Mouse (Mus musculus) megakaryocyte, embryonic 14.5 days (primary cell): Measurements from ENCODE around the gene Xpnpep2. TPM values are rescaled to one million over a fixed set of nuclear protein-coding genes. Genes with fewer than 3 reads are reported as not detected.

ENCODE experiments used
- H3K27me3 ChIP-seq: replicated peaks from 2 replicates; pipeline ENCODE3; 2012; ENCODE audit warnings: inconsistent platforms
- H3K36me3 ChIP-seq: replicated peaks from 2 replicates; pipeline ENCODE3; 2012; ENCODE audit warnings: low read length, inconsistent platforms, mixed read lengths
- H3K4me1 ChIP-seq: 2 replicates; pipeline ENCODE4 v1.6.1; 2012; ENCODE audit warnings: inconsistent platforms
- H3K4me3 ChIP-seq: replicated peaks from 2 replicates; pipeline ENCODE3; 2012; ENCODE audit warnings: moderate library complexity, mild to moderate bottlenecking, inconsistent platforms
- H3K9me3 ChIP-seq: 2 replicates; pipeline ENCODE4 v1.6.1; 2012; ENCODE audit warnings: inconsistent platforms
- FLI1 ChIP-seq: IDR thresholded peaks from 2 replicates; pipeline ENCODE4 v1.6.1; 2012; ENCODE audit warnings: low read length, inconsistent platforms, mixed read lengths
- GATA1 ChIP-seq: IDR thresholded peaks from 3 replicates; pipeline ENCODE4 v1.6.1; 2012; ENCODE audit warnings: mixed read lengths, low read length, inconsistent platforms, borderline replicate concordance
- polyA plus RNA-seq: library from polyadenylated mRNA; stranded (reverse); fragments of >175 nt; gene quantifications from 2 replicates; pipeline ENCODE4 v1.2.3, GENCODE M21; 2012; ENCODE audit warnings: low replicate concordance; ENCODE audit not compliant: insufficient read depth

The Xpnpep2 gene
- polyA plus RNA-seq, 1 experiment, result 0.26 TPM

DNA sequence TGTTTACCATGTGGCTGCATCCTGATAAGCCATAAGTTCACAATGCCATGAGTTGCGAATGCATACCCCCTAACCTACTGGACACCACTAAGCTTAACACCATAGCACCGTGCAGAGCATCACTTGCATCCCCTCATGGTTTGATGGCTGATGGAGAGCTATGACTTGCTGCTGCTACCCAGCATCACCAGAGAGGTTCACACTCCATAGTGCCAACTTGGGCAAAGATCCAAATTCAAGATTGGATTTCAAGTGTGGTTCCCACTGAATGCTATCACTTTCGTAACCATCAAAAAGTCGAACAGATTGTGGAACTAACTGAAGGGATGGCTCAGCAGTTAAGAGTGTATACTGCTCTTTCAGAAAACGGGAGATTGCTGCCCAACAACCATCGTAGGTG is 47.0 kb downstream of the Xpnpep2 start:
- Histone ChIP-seq H3K27me3 (peaks cover 21% of the 10 kb centered on the region), H3K4me3 (no peak overlapping the region), H3K36me3 (peaks cover 90% of the 10 kb centered on the region), H3K4me1 (peaks cover 54% of the 10 kb centered on the region), H3K9me3 (no peaks in the 10 kb centered on the region)
- TF ChIP-seq GATA1, result no peak
- no peak for TF ChIP-seq FLI1

DNA sequence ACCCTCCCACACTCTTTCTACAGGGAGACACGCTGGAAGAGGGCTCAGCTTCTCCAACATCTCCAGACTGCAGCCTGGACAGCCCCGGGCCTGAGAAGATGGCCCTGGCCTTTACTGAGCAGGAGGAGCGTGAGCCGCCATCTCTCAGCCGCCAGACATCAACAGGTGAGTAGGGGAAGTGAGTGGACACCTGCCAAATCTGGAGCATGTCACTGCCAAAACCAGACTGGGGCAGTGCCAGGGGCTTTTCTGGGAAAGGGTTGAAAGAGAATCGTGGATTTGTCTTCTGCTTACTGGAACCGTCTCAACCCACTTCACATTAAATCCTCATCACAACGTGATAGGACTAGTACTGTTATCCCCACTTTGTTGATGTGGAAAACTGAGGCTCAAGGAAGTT is 48.9 kb downstream of the Xpnpep2 start:
- Histone ChIP-seq H3K27me3 (peaks cover 29% of the 10 kb centered on the region), H3K4me3 (no peak overlapping the region), H3K36me3 (peaks cover 99% of the 10 kb centered on the region), H3K4me1 (peaks cover 40% of the 10 kb centered on the region), H3K9me3 (no peaks in the 10 kb centered on the region)
- no peak for TF ChIP-seq GATA1
- no peak for TF ChIP-seq FLI1

DNA sequence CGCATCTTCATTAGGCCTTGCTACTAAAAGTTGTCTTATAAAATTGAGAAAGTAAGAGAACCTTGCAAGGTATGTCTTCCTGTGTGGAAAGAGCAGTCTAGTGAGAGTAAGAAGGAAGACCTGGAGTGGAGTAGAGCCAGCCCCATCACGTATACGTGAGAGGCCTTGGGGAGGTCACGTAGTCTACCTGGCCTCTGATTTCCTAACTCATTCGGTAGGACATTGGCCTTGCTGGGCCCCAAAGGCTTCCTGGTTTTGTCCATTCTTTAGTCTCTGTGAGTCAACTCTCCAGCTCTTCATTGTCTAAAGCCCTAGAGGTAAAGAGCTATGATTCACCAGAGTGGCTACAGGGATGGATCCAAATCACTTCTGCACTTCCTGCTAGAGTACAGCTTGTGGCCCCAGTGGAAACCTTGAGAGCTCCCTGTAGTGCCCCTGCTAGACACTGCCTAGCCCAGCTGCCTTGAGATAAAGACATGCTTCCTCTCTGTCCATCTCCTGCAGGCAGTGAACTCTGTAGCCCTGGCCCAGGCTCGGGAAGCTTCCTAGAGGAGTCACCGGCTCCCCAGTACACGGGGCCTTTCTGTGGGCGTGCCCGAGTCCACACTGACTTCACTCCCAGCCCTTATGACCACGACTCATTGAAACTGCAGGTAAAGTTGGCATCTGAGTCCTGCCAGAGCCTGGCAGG is 49.8 kb downstream of the Xpnpep2 start:
- peaks cover 30% of the 10 kb centered on the region for H3K4me1 ChIP-seq

DNA sequence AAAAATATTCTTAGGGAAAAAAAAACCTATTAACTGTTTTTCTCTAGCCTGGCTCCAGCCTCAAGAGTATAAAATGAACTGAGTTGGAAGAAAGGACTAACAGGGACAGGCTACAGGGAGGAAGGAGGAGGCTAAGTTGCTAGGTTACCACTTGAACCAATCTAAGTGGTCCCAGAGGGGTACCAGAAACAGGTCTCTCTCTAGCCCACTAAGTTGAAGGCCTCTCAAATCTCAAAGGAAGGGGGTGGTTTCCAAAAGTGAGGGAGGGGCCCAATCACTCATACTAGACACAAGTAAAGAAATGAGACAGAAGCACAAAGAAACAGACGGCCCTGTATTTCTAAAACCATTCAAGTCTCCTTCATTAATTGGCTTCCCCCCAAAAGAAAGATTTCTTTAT is 61.4 kb downstream of the Xpnpep2 start:
- no peak overlapping the region for H3K4me3 ChIP-seq

More for the DNA sequence above, 49.8 kb downstream of the Xpnpep2 start:
- TF ChIP-seq GATA1 (no peak), FLI1 (no peak)
- H3K36me3 ChIP-seq, result peaks cover 94% of the 10 kb centered on the region
- no peak overlapping the region for H3K4me3 ChIP-seq
- no peaks in the 10 kb centered on the region for H3K9me3 ChIP-seq
- peaks cover 31% of the 10 kb centered on the region for H3K27me3 ChIP-seq

DNA sequence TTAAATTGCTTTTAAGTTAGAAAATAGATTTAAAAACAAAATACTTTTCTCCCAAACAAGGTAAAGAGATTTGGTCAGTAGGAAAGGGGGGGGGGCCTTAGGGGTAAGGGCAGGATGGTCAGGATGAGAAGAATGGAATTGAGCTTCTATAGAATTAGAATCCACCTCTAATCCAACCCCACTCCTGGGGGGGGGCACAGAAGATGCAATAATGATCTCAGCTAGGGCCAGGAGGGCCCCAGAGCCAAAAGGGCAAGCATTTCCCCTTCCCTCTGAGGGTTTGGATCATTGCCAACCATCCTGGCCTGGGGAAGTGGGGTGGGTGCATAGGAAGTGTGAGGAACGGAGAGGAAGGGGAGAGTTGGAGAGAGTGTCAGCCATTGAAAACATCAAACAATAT is 61.8 kb downstream of the Xpnpep2 start:
- H3K27me3 ChIP-seq, result peaks cover 2% of the 10 kb centered on the region
- TF ChIP-seq GATA1 (no peak), FLI1 (no peak)
- H3K4me1 ChIP-seq, result no peaks in the 10 kb centered on the region; the same call in 1 of the 2 replicates
- peaks cover 34% of the 10 kb centered on the region for H3K36me3 ChIP-seq
- no peak overlapping the region for H3K4me3 ChIP-seq
- no peaks in the 10 kb centered on the region for H3K9me3 ChIP-seq

More for the DNA sequence above, 61.4 kb downstream of the Xpnpep2 start:
- H3K36me3 ChIP-seq, result peaks cover 32% of the 10 kb centered on the region
- TF ChIP-seq GATA1 (no peak), FLI1 (no peak)
- H3K9me3 ChIP-seq, result no peaks in the 10 kb centered on the region
- H3K4me1 ChIP-seq, result peaks cover 3% of the 10 kb centered on the region; the same call in 1 of the 2 replicates
- H3K27me3 ChIP-seq, result peaks cover 5% of the 10 kb centered on the region

DNA sequence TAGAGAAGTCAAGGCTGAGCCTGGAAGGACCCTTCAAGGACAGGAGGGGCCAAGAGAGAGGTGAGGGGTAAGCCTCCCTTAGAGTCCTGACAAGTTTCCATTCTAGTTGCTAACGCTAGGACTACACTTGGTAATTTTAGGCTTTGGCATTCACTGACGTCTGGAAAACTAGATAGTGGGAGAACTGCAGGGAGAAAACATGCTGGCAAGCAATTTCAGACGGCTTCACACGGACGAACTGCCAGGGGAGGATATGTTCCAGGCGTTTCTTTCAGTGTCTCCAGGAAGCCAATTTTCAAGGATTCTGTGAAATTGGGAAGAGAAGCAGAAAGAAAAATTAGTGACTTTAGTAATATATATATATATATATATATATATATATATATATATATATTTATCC is 73.3 kb downstream of the Xpnpep2 start:
- TF ChIP-seq GATA1, result no peak

DNA sequence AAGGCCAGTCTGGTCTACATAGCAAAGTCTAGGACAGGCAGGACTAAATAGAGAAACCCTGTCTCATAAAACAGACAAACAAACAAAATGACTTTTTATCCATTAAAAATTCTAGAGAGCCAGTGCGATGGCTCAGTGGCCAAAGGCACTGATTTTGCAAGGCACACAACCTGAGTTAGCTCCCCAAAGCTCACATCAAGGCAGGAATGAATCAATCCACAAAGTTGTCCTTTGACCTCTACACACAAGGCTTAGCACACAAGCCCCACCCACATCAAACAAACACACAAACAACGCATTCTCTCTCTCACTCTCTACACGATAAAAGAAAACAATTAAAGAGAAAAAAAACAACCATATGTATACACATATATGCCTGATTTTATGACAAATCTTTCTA is 76.2 kb downstream of the Xpnpep2 start:
- TF ChIP-seq FLI1 (no peak), GATA1 (no peak)
- Histone ChIP-seq H3K36me3 (peaks cover 57% of the 10 kb centered on the region), H3K4me3 (no peak overlapping the region), H3K9me3 (no peaks in the 10 kb centered on the region), H3K4me1 (no peaks in the 10 kb centered on the region), H3K27me3 (peaks cover 6% of the 10 kb centered on the region)

More for the DNA sequence above, 73.3 kb downstream of the Xpnpep2 start:
- H3K4me1 ChIP-seq, result no peaks in the 10 kb centered on the region
- no peaks in the 10 kb centered on the region for H3K9me3 ChIP-seq
- H3K27me3 ChIP-seq, result peaks cover 8% of the 10 kb centered on the region
- no peak overlapping the region for H3K4me3 ChIP-seq
- H3K36me3 ChIP-seq, result peaks cover 59% of the 10 kb centered on the region

Other genes with a start within 250 kb of the Xpnpep2 start
- gene Smarca1, start 215.8 kb upstream of the Xpnpep2 start, polyA plus RNA-seq, result not detected in 2 replicates
- 1.9 TPM in 1 of 2 replicates, not detected in the other for gene Ocrl, start 196.3 kb upstream of the Xpnpep2 start, polyA plus RNA-seq
- gene Apln, start 73.9 kb upstream of the Xpnpep2 start, polyA plus RNA-seq, result 0.22 TPM in 1 of 2 replicates, not detected in the other
- 26.2 and 50.4 TPM in 2 replicates for gene Sash3, start 37.7 kb downstream of the Xpnpep2 start, polyA plus RNA-seq
- gene Zdhhc9, start 100.2 kb downstream of the Xpnpep2 start, polyA plus RNA-seq, result 10.4 and 25.6 TPM in 2 replicates
- gene Utp14a, start 148.1 kb downstream of the Xpnpep2 start, polyA plus RNA-seq, result 3.4 TPM in 1 of 2 replicates, not detected in the other
- 3.6 and 10.5 TPM in 2 replicates for gene Bcorl1, start 232.6 kb downstream of the Xpnpep2 start, polyA plus RNA-seq